ENCODE assay signal across 16 mouse cellular contexts in genomic region chr14:52105308-52105707, GRCm38 (mm10). TPM values are rescaled to one million over a fixed set of nuclear protein-coding genes. Genes with fewer than 3 reads are reported as not detected.
DNase-seq lines count a peak whose midpoint lies in the region; ATAC-seq lines count a peak whose summit lies in the region.
"Had no signal": no experiment of that assay in that cellular context is flagged by ENCODE, and none has a peak within 500 bp of the region (broad histone marks: within the 10 kb centered on the region; RNA-seq: fewer than 3 reads in every experiment).

No protein-coding gene starts in this region.

- DNase-seq in heart, adult 11 months, result peak; percentile 82
- no peak for DNase-seq in heart, adult 8-10 months (ENCODE audit: low spot score)
- no peak for DNase-seq in neural tube, embryonic 10.5 days (ENCODE audit: extremely low spot score, low spot score)
- DNase-seq in ovary, adult 18-20 months (ENCODE audit: low spot score), result no peak
- DNase-seq: adrenal gland, postnatal 10 days; cerebellum, postnatal 10 days; heart, postnatal 4 days; lung, adult 2 months; thymus, adult 2 months had no signal

- WGBS in neural tube, embryonic 15.5 days, result 66% methylated on average over 2 of the region's 2 CpGs
- WGBS in liver, embryonic 16.5 days (ENCODE audit: insufficient replicate concordance), result 39% methylated on average over 2 of the region's 2 CpGs
- 92% methylated on average over 2 of the region's 2 CpGs for WGBS in midbrain, embryonic 15.5 days

- no peak overlapping the region for H3K4me3 ChIP-seq in neural tube, embryonic 15.5 days (replicated peaks)
- no peak overlapping the region for H3K4me3 ChIP-seq in liver, embryonic 16.5 days (ENCODE audit: low read depth, low read length)
- H3K4me3 ChIP-seq in midbrain, embryonic 15.5 days, result no peak overlapping the region

- H3K9ac ChIP-seq in neural tube, embryonic 15.5 days (replicated peaks), result no peak overlapping the region
- no peak overlapping the region for H3K9ac ChIP-seq in liver, embryonic 16.5 days (ENCODE audit: low read depth, low read length)
- H3K9ac ChIP-seq in midbrain, embryonic 15.5 days, result no peak overlapping the region

- H3K36me3 ChIP-seq in neural tube, embryonic 15.5 days, result no peaks in the 10 kb centered on the region
- no peaks in the 10 kb centered on the region for H3K36me3 ChIP-seq in liver, embryonic 16.5 days (ENCODE audit: control insufficient read depth, insufficient read depth)
- no peaks in the 10 kb centered on the region for H3K36me3 ChIP-seq in midbrain, embryonic 15.5 days (replicated peaks)

- peaks cover 27% of the 10 kb centered on the region for H3K4me1 ChIP-seq in neural tube, embryonic 15.5 days
- H3K4me1 ChIP-seq in liver, embryonic 16.5 days (ENCODE audit: control insufficient read depth, low read depth, low read length), result peaks cover 22% of the 10 kb centered on the region
- peaks cover 28% of the 10 kb centered on the region for H3K4me1 ChIP-seq in midbrain, embryonic 15.5 days

- H3K4me2 ChIP-seq in neural tube, embryonic 15.5 days, result no peak overlapping the region
- H3K4me2 ChIP-seq in liver, embryonic 16.5 days (ENCODE audit: low read depth, low read length), result peak overlapping the region; percentile 85
- no peak overlapping the region for H3K4me2 ChIP-seq in midbrain, embryonic 15.5 days

- no peak for ATAC-seq in neural tube, embryonic 15.5 days (ENCODE audit: low FRiP score)
- no peak for ATAC-seq in liver, embryonic 16.5 days (ENCODE audit: low read depth)
- no peak for ATAC-seq in granulocyte monocyte progenitor cell, adult 5-6 weeks (replicated peaks; ENCODE audit: poor library complexity, severe bottlenecking)
- ATAC-seq in midbrain, embryonic 15.5 days (replicated peaks), result no peak
- ATAC-seq: forebrain, embryonic 13.5 days had no signal

- no peaks in the 10 kb centered on the region for H3K9me3 ChIP-seq in neural tube, embryonic 15.5 days (replicated peaks)
- no peaks in the 10 kb centered on the region for H3K9me3 ChIP-seq in liver, embryonic 16.5 days (replicated peaks; ENCODE audit: control insufficient read depth, low read length)
- H3K9me3 ChIP-seq in midbrain, embryonic 15.5 days, result no peaks in the 10 kb centered on the region
- H3K9me3 ChIP-seq: forebrain, embryonic 13.5 days; heart, embryonic 10.5 days; megakaryocyte, embryonic 14.5 days had no signal

- no peaks in the 10 kb centered on the region for H3K27me3 ChIP-seq in neural tube, embryonic 15.5 days (replicated peaks)
- no peaks in the 10 kb centered on the region for H3K27me3 ChIP-seq in liver, embryonic 16.5 days (ENCODE audit: control insufficient read depth, insufficient read depth, low read depth, low read length)
- H3K27me3 ChIP-seq in midbrain, embryonic 15.5 days (replicated peaks), result no peaks in the 10 kb centered on the region
- H3K27me3 ChIP-seq: forebrain, embryonic 13.5 days; megakaryocyte, embryonic 14.5 days had no signal

- H3K27ac ChIP-seq in neural tube, embryonic 15.5 days (replicated peaks), result peak overlapping the region; percentile 7; the same call in 1 of the 2 replicates
- H3K27ac ChIP-seq in liver, embryonic 16.5 days (ENCODE audit: low read length), result peak overlapping the region; percentile 65
- H3K27ac ChIP-seq in midbrain, embryonic 15.5 days, result no peak overlapping the region

RNA-seq across cellular contexts. Expression of gene Hnrnpc, which starts 1.5 kb away (rescaled TPM):
- total RNA-seq in heart, adult 8-10 months (2022), result 100 to 1,000 TPM; 126 to 132 (median 128) TPM
- 424 and 500 TPM in 2 replicates for polyA plus RNA-seq in neural tube, embryonic 15.5 days (2015; fragmentation: Nextera tagmentation; extraction: Ambion mirVana)
- polyA plus RNA-seq in liver, embryonic 16.5 days (2015; fragmentation: Nextera tagmentation; extraction: Ambion mirVana), result 202 and 237 TPM in 2 replicates
- 362 and 404 TPM in 2 replicates for total RNA-seq in granulocyte monocyte progenitor cell, adult 5-6 weeks (2014; fragmentation: Nextera tagmentation)
- 637 and 667 TPM in 2 replicates for total RNA-seq in granulocyte monocyte progenitor cell, adult 5-6 weeks (2017)
- polyA plus RNA-seq in midbrain, embryonic 15.5 days (2015; fragmentation: Nextera tagmentation; extraction: Ambion mirVana), result 480 and 482 TPM in 2 replicates

RNA-seq across cellular contexts. Expression of gene Rpgrip1, which starts 5.2 kb away (rescaled TPM):
- total RNA-seq in heart, adult 8-10 months (2022), result under 1 TPM in 3 of 4 experiments, not detected in 1; 0.31 to 0.41 (median 0.37) TPM
- polyA plus RNA-seq in neural tube, embryonic 15.5 days (2015; fragmentation: Nextera tagmentation; extraction: Ambion mirVana), result 42.6 and 46.0 TPM in 2 replicates
- 34.5 and 35.9 TPM in 2 replicates for polyA plus RNA-seq in liver, embryonic 16.5 days (2015; fragmentation: Nextera tagmentation; extraction: Ambion mirVana)
- total RNA-seq in granulocyte monocyte progenitor cell, adult 5-6 weeks (2014; fragmentation: Nextera tagmentation), result 7.4 and 10.8 TPM in 2 replicates
- total RNA-seq in granulocyte monocyte progenitor cell, adult 5-6 weeks (2017), result 4.5 and 4.8 TPM in 2 replicates
- polyA plus RNA-seq in midbrain, embryonic 15.5 days (2015; fragmentation: Nextera tagmentation; extraction: Ambion mirVana), result 51.3 and 53.3 TPM in 2 replicates
